Mouse (Mus musculus) MEL-GATA-1-ER (cell line): ENCODE measurements around the gene Tekt3.

Experiments
- DNase-seq: peaks from one replicate; pipeline ENCODE4 v3.0.0-alpha.2; 2012; ENCODE audit warnings: low read depth; ENCODE audit errors: extremely low read depth

Gene Tekt3

DNA sequence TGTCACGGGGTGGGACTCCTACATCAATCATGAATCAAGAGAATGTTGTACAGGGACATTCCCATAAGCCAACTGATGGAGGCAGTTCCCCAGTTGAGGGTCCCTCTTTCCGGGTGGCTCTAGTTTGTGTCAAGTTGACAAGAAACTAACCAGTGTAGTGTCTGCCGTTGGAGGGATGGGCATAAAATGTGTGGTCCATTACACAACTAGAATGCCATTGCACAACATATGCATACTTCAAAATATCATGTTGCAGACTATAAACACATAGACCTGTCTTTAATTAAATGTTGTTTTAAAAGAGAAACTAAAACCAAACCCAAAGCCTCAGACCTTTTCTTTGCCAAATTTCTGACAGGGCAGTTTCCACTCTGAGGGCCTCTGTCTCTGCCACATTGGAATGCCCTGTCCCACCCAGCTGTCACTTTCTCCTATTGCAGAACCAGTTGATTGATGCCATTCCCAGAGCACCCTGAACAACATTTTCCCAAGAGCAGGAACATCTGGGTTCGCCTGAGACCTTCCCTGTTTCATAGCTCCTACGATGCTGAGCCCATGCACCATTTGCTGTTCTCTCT is 3.0 kb upstream of the Tekt3 start:
- DNase-seq = no peak

DNA sequence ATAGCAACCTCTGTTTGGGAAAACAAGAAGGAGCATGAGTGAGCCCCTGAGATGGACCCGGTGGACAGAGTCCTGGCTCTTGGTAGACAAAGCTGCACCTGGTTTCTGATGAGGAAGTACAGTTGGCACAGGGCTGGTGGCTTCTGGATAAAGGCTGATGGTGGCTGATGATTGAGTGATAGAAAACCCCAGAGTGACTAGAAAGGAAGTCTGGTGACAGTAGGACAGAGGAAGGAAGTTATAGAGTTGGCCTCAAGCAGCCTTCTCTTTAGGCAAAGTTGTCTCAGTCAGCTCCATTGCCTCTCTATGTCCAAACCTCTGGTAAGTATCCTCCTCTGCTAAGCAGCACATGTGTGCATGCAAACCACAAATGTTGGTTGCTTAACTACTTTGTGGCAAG is 1.5 kb upstream of the Tekt3 start:
- DNase-seq = no peak

DNA sequence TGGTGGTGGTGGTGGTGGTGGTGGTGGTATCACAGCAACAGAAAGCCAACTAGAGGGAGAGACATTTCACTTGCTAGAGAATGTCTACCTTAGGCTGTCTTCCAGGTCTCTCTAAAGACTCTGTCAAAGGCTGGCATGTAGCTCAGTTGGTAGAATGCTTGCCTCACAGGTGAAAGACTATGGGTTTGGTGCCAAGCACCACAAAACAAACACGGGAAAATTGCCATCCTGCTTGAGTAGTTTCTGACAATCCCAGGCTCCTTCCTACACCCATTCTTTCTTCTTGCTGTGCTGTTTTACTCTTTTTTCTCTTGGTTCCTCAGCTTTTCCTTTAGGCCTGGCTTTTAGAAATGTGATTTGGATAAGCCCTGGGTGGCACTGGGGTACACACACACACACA is 5.1 kb downstream of the Tekt3 start:
- DNase-seq = no peak

DNA sequence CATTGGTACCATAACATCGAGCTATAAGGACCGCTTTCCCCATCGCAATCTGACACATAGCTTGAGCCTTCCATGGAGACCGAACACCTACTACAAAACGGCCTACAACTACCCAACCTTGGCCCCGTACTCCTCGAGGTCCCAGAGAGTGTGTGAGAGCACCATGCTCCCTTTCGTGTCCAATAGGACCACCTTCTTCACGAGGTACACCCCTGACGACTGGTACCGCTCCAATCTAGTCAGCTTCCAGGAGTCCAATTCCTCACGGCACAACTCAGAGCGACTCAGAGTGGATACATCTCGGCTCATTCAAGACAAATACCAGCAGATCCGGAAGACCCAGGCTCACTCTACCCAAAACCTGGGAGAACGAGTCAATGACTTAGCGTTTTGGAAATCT is 8.6 kb downstream of the Tekt3 start:
- DNase-seq = no peak

DNA sequence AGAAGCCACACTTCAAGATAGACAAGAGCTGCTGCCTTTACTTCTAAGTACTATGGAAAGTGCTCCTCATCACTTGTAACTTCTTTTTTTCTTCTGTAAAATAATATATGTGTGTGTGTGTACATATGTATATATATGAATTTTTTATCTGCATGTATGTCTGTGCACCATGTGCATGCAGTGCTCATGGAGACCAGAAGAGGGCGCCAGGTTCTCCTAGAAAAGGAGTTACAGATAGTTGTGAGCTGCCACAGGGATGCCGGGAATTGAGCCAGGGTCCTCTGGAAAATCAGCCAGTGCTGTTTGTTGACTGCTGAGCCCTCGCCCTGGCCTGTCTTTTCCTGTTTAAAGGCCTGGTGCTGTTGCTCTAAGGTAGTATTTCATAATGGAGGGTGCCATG is 23.1 kb downstream of the Tekt3 start:
- DNase-seq = no peak

DNA sequence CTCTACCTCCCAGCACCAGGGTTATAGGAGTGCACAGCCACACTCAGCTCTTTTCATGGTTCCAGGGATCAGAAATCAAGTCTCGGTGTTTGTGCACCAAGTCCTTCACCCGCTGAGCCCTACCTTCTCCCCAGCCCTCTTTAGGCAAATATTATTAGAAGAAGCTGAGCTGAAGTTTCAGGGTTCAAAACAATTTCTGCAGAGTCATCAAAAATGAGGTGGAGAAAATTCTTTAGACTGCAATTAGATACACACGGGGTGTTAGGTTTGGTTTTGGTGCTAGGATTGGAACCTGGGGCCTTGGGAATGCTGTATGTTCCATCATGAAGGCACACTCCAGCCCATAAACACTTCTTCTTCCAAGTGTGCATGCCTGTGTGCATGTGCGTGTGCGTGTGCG is 27.2 kb downstream of the Tekt3 start:
- DNase-seq = no peak

DNA sequence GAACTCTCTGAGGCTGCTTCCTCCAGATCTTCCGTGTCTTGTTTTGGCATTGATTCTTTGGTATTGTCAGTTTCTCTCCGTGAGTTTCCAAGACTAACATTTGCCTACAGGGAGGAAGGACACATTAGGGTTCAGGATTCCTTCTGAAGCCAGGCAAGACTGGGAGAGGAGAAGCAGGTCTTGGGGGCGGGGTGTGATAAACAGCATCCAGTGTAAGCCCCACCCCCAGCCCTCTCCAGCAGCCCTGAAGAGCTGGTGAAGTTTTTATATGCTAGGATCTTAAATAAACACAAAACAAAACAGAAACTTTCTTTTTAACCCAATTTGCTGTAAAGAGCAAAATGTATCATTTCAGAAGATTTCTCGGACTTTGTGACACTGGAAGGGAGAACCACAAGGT is 28.8 kb downstream of the Tekt3 start:
- DNase-seq = no peak

DNA sequence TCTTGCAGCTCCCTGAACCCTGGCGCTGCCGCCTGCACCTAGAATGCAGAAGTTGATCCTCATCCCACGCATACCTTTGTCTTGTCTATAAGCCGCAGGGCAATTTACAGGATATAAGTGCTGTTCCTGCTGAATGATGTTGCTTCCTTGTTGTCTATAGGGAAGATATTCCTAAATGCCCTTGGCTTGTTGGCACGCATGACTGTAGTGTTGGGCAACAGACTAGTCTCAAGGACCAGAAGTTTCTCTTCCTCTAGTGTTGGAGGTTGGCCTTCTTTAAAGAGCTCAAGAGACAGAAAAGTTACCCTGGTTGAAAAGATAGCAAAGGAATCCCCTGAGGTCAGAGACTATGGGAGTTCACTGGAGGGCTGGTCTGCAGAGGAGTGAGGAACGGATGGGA is 29.5 kb downstream of the Tekt3 start:
- DNase-seq = no peak

DNA sequence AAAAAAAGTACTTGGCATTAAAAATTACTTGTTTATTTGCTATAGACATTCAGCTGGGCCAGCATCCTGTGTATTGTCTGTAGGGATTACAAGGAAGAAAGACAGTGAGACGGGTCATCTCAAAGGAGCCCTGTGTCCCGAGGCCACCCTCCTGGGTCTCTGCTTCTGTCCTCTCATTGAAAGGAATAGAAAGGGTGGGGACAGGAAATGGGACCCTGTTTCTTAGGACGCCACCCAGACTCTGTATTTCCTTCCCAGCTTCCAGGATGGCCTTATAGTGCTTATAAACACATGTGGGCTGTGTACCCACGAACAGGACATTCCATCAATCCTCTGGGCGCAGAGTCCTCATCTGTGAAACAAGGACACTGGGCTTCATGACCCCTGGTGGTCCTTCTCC is 30.8 kb downstream of the Tekt3 start:
- no peak for DNase-seq

DNA sequence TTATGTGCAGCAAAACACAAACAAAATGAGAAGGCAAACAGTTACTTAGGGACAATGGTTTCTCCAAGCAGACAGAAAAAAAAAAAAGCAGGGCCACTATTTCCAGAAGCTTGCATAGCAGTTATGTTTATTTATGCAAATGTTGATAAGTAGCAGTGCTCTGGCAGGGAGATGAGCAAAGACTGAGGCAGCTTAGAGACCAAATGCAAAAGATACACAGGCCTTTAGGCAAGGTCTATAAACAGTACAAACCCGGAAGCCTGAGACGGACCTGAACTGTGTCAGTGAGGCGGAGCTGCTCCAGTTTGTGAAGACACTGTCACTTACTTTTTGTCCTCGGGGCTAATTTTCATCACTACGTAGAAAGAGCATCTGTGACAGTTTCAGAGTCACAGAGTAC is 32.1 kb downstream of the Tekt3 start:
- no peak for DNase-seq

DNA sequence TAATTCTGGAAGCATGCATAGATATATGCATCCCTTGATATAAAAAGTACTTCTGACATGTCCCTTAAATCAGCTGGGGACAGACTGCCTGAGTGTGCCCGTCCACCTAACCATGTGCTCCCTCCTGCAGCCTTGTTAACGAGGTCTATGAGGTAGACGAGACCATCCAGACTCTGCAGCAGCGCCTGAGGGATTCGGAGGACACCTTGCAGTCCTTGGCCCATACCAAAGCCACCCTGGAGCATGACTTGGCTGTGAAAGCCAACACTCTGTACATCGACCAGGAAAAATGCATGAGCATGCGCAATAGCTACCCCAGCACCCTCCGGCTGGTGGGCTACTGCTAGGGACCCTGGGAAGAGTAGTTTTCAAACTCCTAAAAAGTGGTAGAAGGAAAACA is 33.0 kb downstream of the Tekt3 start:
- no peak for DNase-seq

DNA sequence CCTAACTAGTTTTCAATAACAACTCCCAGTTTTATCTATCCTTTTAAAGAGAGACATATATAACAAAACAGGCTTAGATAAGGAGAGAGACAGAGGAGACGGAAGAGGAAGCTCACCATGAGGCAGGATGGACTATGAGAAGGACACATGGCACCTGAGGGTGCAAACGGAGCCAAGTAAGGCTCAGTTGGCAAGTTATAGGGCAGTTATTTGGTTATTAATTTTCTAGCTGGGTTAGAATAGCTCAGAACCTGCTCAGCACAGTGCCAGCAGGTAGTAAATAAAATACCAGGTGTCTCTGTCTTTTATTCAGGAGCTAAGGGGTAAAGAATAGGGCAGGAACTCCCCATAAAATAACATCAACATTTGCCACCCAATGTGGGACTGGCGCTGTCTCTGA is 36.6 kb downstream of the Tekt3 start:
- DNase-seq = no peak

DNA sequence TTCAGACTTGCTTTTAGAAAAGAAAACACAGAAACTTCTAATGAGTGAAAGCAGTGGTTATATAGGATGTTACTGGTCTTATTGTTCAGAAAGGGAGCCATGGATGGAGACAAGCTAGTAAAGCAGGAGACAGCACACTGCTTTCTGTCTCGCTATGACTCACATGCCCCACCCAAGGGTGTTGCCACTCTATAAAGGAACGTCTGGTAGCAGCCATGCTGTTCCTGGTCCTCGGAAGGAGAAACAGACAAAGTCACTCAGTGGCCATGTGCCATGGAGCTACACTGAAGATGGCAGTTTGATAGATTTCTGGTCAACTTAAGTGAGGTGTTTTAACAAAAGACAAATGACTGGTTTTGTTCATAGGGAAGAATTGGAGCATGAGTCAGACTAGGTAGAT is 37.9 kb downstream of the Tekt3 start:
- no peak for DNase-seq

DNA sequence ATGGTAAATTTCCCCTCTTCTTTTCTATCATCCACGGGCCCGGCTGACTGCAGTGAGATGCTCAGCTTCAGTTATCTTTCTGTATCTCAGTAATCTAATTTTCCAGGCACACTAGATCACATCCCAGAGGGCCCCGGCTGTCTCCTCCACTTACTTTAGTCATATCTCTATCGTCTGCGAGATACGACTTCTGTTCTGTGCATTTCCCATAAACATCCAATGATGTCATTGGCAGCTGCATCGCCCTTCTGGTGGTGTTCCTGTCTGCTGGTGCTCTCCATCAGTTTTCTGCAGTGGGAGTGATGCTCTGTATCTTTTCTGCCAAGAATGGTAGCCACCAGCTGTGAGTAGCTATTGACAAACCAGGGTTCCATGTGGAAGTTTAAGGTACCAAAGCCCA is 41.8 kb downstream of the Tekt3 start:
- no peak for DNase-seq

DNA sequence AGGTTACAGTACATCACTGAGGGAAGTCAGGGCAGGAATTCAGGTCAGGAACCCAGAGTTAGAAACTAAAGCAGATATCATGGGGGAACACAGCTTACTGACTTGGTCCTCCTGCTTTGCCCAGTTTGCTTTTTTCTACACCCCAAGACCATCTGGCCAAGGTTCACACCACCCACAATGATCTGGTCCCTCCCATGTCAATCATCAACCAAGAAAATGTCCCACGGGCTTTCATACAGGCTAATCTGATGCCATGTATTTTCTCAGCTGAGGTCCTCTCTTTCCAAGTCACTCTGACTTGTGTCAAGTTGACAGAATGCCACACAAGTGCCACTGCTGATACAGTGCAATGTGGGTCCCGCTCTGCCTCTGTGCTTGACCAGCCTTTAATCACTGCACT is 42.6 kb downstream of the Tekt3 start:
- DNase-seq = no peak

DNA sequence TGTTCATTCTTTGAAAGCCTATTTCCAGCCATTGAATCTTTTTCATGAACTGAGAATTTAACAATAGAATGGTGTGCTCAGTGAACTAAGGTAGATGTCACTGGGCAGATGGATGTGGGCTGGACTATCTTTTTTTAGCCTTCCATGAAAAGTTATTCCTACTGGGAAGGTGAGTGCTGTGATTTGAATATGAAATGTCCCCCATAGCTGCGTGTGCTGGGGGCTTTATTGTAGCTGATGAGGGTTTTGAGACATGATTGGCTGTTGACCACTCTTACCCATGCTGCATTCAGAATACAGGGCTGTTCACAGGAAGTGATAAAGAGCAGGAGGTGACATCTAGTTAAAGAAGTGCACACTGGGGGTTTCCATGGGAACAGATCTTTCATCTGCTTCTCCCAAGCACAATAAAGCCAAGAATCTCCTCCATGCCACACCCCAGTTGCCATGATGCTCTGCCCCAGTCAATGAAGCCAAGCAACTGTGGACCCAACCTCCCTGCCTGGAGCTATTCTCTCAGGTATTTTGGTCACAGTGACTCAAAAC is 47.8 kb downstream of the Tekt3 start:
- DNase-seq = no peak

DNA sequence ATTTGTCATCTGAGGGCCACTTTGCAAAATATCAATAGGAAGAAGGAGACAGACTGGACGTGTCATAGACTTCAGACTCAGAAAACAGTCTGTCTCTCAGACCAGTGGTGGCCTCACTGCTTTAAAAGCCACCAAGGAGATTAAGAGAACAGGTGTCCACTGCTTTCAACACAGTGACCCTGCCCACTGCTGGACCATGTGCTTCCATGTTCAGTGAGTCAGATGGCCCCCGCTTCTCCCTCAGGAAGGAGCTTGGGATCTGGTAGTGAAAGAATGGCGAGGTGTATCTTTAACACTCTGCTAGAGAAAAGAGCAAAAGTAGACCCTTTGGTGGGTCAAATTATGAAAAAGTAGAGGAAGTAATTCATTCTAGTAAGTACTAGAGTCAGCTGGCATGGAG is 48.9 kb downstream of the Tekt3 start:
- no peak for DNase-seq

DNA sequence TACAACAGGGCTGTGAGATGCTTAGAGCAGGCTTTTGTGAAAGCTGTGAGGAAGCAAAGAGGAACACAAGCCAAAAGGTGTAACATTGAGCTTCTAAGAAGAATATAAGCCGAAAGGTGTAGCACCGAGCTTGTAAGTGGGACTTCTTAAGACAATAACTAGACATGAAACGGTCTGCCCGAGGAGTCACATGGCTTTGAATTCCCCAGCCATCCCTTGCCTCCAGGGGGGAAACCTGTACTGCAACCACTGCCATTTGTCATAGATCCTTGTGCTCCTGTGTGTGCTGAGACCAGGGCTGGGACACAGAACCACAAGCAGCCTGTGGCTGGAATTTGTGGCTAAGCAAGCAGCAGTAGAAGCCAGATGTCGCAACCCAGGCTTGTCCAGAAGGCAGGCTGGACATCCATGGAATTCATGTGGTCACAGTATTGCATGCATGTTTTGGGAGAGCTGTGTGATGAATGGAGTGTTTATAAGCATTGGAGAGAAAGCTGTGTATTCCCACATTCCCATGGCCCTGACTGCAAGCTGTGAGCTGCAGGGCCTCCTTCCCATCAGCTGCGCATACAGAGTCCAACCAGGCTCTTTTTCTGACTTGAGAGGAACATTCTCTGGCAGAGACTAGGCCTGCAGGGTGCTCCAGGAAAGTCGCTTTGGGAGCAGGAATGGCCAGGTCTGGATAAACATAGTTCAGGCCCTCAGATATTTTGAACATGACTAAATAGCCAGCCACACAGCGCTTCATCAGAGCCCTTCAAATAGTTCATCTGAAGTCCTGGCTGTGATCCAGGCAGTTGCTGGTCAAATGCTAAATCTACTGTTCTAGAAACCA is 53.6 kb downstream of the Tekt3 start:
- no peak for DNase-seq

DNA sequence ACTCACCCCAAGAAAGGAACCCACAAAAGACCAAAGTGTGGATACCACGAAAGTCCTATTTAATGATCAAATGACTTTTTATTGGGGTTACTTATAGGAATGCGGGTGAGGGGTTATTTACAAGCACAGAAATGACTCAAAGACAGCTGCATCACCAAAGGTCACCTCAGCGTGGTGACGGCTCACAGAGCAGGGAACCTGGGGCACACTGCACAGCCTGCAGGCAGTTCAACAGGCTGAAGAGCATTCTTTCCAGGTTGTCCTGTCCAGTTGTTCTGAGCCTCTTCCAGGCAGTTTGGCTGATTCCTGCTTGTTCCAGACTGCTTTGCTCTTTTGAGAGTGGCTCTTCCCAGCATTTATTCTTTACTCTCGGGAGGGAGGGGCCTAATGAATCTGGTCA is 55.2 kb downstream of the Tekt3 start:
- DNase-seq = no peak

DNA sequence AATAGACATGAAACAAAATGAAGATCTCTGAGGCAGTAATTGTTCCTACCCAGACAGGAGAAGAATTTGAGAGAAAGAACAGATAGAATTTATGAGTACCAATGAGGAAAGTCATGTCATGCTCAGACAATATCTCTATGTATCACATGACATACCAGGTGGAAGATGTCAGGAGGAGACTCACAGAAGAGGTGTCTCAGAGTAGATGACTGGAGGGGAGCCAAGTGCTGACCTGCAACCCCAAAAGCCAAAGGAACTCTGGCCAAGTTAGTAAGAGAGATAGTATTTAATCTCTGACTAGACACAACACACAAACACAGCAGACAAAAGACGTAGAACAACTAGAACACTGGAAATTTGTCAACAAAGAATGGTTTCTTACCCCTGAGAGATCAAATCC is 55.8 kb downstream of the Tekt3 start:
- DNase-seq = no peak

DNA sequence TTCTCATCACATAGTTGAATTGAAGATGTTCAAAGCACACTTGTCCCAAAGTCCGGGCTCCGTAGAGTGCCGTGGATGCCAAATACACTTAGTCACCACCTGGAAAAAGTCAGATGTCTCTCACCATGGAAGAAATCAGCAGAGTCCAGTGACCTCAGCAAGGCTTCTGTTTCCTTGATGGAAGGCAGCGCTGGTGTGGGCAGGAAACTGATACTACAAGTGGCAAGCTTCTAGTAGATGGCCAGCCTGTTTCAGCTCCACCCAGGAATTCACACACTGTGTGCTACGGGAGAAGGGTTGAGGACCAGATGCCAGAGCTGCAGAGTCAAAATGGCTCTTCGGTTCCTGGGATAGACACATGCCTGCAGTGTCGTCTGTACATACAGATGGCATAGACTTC is 58.3 kb downstream of the Tekt3 start:
- DNase-seq = no peak

DNA sequence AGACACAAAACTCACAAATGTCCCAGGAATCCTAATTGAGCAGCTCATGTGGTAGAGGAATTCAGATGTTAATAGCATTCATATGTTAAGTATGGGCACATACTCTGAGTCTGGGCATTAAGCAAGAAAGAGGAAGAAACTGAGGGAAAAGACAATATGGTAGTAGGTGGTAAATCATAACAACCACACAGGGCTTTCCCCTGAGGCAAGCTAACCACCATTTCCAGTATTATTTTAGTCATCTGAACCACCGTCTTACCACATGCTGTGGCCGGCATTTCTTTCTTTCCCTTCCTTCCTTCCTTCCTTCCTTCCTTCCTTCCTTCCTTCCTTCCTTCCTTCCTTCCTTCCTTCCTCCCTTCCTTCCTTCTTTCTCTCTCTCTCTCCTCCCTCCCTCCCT is 60.8 kb downstream of the Tekt3 start:
- no peak for DNase-seq

DNA sequence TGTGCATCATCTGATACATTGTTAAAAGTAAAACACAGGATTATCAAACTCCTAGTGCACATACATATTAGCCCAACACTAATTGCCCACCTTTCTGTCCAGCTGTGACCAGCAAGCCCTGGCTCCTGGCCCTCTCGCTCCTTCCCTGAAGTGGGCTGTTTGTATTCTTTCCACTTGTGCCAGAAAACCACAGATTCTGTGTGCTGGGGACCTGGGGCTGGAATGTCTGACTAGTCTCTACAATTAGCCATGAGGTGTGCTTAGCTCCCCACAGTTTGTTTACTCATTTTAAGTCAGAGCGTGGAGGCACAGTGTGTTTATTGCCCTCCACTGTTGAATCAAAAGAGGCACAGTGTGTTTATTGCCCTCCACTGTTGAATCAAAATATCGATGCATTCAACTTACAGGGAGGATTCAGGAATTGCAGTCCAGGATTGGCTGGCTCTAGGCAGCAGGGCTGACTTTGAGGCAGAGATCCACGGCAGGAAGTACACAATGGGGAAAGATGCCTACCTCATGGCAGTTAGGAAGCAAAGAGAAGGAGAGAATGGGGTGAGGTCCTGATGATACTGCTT is 61.4 kb downstream of the Tekt3 start:
- DNase-seq = no peak
